Mouse (Mus musculus) heart, postnatal 10 days (tissue): Measurements from ENCODE around the gene Brd2. TPM values are rescaled to one million over a fixed set of nuclear protein-coding genes. Genes with fewer than 3 reads are reported as not detected.

Experiments used
- DNase-seq, 2 experiments: peaks; one replicate each; pipeline ENCODE4 v3.0.0; 2021
- intact Hi-C: fragments of 180-260 bp; cut with DNase I; formaldehyde crosslinking; loops from one replicate; pipeline ENCODE4 v1.15.1; 2025
- total RNA-seq, 2 experiments: library from RNA; stranded (reverse); gene quantifications; 2 replicates each; pipeline ENCODE4 v1.2.3; 2021

The Brd2 gene
- total RNA-seq, 2 experiments from 2014 or later: 113 to 119 TPM

DNA sequence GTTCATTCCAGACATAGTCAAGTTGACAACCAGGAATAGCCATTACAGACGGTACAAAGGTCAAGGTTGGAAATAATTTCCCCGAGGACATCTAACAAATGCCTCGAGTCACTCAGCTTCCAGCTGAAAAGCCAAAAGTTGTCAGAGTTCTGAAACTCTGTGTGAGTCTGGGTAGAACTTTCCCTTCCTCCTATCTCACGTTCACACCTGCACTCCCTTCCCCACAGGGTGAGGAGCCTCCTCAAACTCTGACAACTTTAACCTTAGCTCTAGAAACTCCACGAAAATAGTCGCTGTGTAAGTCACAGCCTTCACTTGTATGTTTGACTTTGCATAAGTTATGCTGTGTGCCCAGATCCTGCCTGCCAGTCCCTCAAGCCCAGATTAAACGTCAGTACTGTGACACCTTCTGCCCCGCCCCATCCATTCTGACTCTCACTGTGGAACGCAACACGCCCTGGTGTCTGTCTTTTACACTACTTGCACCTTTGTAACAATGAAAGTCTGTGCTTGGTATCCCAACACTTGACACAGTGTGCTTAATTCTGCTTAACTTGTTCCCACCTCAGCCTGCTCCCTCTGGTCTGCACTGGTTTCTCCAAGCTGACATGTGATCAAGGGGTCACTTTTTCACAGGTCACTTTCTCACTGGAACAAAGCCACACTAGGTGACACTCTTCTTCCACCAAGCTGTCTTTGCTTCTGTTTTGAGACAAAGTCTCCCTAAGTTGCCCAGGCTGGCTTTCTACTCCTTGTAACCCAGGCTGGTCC lies 23.5 kb downstream of the Brd2 start:
- intact Hi-C loops: no loop called here
- peak in 1 of 2 experiments; percentile 37 for DNase-seq

DNA sequence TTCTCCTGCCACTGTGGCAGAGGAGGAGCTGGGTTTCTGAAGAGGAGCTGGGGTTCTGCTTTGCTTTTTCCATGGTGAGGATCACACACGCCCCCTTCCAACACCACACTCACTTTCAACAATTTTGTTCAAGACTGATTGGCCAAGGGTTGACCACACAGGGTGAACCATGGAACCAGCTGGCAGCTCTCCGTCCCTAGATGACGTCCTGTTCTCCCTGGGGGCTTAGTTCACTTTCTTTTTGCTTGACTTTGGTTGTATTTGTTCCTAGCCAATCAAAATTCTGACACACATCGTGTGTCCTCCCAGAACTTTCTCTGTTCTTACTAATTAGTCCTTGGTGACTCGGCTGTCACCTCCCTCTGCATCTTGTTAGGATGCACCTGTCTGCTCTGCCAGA lies 25.2 kb downstream of the Brd2 start:
- DNase-seq: no peak
- intact Hi-C loops: no loop called here

DNA sequence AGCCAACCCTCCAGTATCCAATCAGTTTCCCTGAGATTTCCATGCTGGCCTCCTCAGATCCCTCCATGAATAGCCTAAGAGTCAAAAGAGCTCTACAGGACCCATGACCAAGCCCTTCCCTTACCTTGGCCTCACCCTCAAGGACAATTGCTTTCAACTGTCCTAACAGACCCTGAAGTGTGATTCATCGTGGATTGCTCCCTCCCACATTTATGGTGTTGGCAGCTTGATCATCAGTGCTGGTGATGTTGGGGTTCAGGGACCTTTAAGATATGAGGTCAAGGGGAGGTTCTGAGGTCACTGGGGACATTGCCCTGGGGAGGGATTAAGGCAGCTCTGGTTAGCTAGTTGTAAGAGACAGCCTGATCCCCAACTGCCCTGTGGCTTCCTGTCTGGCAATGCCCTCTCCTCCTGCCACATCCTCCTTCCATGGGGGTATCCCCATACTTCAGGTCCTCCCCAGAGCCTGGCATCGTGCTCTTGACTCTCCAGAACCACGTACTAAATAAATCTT lies 25.9 kb downstream of the Brd2 start:
- intact Hi-C loops: no loop called here
- DNase-seq: no peak

DNA sequence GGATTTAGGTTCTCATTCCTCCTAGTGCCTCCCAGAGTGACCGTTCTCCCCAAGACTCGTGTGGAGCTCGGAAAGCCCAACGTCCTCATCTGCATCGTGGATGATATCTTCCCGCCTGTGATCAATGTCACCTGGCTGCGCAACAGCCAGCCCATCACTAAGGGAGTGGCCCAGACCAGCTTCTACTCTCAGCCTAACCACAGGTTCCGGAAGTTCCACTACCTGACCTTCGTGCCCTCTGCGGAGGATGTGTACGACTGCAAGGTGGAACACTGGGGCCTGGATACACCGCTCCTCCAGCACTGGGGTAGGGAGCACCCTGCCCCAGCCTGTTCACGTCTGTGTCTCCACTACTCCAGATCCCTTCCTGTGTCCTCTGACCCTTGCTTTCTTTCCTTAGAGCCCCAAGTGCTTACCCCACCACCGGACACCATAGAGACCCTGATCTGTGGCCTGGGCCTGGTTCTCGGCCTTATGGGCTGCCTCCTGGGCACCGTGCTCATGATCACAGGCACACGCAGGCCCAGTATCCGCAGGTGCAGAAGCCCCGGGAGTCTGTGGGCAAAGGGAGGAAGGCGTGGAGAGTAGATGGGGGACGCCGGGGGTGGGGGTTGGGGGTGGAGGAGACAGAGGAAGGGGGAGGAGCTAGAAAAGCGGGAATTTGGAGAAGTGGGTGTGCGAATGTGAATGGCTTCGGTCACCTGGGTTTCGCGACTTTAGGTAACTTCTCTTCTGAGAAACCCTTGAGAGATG lies 28.0 kb downstream of the Brd2 start:
- DNase-seq: no peak
- intact Hi-C loops: no loop called here

DNA sequence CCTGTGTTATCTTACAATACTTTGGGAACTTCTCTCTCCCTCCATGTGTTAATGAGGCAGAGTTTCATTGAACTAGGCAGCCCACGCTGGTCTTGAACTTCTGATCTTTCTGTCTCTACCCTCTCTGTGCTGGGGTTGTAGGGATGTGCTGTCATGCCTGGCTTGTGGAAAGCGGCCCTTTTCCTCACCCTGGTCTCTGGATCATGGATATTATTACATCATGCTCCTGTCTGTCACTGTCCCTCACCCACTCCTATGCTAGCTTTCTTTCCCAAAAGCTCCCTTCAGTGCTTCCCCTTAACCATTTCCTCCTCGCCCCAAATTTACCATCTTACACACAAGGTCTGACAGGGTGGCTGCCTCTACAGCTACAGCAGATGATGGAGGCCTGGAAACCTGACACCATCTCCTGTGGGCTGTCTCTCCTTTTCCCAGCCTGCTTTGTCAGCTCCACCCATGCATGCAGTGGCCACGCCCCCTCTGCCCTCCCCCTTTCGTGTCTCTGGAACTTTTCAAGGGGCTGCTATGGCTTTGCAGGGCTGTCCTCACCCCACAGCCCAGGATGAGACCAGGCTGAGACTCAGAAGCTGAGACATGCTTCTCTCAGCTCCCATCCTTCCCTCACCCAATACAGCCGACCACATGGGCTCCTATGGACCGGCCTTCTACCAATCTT lies 29.1 kb downstream of the Brd2 start:
- no peak for DNase-seq
- intact Hi-C loops: no loop called here

DNA sequence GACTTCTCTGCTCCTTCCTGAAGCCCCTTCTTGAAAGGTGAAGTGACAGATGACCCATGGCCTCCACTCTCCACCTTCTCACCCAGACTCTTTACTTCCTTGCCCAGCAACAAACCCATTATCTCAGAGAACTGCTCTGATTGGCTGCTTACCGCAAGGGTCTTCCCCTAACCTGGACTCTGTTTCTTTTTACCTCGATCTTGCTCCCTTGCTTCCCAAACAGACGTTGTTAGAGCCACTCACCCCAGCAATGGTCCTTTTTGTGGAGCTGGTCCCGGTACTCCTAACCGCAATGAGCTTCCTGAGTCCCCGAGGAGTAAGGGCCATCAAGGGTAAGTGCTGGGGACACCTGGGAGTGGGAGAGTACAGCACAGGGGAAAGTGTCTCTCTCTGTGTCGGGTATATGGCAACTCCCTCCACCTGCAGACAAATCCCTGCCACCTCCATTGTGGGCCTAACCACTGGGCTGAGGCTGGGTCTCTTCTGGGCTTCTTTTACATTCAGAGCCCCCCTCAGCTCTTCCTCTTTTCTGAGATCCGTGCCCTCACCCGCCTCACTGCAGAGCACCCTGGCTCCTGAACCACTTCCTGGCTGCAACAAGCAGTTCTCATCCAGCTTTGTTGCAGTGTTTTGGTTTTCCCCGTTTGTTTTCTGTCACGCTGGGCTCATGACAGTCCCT lies 30.1 kb downstream of the Brd2 start, which contains the start of gene H2-Oa:
Gene H2-Oa (plus strand): TSS at position 144 of the 679 bp plus-strand sequence.
- intact Hi-C loops: no loop called here
- no peak for DNase-seq

DNA sequence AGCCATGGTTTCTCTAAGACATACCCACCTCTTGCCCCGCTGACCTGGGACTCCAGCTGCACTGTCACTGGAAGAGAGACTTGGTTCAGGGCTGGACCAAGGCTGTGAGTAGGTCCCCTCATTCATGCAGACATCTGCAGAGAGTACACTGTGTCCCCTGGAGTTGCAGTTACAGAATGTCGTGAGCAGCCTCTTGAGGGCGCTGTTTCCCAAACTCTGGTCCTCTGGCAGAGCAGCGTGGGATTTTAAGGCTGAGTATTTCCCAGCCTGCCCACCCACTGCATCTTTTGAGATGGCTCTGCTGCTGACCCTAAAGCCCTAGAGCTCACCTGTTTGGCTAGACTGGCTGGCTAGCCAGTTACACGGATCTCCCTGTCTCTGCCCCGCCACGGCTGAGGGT lies 31.5 kb downstream of the Brd2 start:
- no peak for DNase-seq

DNA sequence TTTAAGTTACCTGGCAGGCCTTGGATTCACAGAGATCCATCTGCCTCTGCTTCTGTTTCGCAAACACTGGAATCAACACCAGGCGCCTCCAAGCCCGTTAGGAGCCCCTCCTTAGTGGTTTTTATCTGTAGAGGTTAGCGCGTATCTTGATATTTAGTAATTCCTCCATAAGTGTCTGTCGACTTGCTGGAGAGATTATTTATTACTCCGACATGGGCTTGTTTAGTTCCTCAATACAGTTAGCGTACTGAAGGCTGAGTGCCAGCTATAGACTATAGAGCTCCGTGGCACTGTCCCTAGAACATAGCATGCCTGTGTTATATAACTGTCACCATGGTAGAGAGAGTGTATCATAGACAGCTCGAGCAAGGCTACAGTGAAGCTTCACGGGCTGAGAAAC lies 34.3 kb downstream of the Brd2 start:
- no peak for DNase-seq
- intact Hi-C loops: no loop called here

More for the DNA sequence above, 31.5 kb downstream of the Brd2 start:
- intact Hi-C loops: no loop called here

DNA sequence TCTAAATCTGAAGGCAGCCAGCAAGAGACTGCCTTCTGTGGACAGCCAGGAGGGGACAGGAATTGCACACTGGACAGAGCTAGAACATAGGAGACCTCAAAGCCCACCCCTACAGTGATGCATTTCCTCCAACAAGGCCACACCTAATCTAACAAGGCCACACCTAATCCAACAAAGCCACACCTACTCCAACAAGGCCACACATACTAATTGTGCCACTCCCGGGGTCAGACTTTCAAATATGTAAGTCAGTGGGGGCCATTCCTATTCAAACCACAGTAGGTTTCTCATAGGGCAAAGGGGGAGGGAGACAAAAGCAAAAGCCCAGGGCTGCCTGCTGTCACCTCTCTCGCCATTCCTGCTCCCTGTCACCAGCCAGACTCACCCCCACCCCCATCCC lies 35.0 kb downstream of the Brd2 start:
- intact Hi-C loops: no loop called here
- no peak for DNase-seq

DNA sequence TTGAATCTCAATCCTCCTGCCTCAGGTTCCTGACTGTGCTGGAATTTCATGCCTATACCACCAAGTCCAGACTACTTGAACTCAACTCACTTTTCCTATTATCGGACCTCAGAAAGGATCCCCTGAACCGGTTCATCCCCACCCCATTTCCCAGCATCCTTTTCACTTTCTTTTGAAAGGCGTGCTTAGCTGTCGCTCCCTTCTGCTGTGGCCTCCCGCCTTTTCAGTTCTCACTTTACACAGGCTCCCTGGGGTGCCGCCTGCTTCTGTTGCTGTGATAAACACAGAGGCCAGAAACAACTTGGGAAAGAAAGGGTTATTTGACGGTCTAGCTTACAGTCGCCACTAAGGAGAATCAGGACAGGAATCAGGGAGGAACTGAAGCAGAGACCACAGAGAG lies 39.3 kb downstream of the Brd2 start:
- intact Hi-C loops: no loop called here
- DNase-seq: no peak

DNA sequence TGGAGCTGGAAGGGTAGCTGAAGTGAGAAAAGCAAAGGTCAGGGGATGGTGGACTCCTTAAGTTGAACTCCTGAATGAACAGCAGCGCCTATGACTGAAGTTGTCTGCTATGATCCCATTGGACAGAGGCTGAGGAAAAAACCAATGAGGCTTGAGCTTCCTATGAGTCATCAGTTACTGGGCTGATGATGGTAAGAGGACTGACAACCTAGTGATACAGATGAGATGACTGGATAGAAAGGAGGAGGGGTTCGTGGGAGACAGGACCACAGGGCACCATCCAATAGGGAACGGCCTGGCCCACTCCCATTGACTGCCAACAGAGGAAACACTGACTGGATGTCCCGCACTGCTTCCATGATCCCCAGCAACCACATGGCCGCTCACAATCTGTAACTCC lies 42.8 kb downstream of the Brd2 start:
- peak; percentile 51 to 58 for DNase-seq

DNA sequence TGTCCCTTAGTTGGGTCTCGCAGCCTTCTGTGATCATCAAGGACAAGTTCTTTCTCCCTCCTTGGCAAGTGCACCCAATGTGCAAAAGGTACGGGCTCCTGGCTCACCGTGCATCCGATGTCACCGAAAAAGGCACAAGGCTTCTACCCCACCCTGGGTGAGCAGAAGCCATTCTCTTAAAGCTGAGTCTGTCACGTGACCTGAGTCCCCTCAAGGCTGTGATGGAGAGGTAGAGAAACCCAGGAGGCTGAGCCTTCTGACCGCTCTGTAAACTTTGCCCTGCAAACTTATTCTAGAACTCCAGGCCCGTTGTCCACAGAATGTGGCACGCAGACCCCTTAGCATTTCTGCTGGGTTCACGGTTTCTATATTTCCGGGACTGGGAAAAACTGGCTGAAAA lies 43.4 kb downstream of the Brd2 start:
- intact Hi-C loops: loop anchor here (5.0 kb wide), 1 partner anchor 158 kb away; the partner anchor contains the start of gene H2-Ob
- no peak for DNase-seq

More for the DNA sequence above, 42.8 kb downstream of the Brd2 start:
- intact Hi-C loops: loop anchor here (5.0 kb wide), 1 partner anchor 158 kb away; the partner anchor contains the start of gene H2-Ob

DNA sequence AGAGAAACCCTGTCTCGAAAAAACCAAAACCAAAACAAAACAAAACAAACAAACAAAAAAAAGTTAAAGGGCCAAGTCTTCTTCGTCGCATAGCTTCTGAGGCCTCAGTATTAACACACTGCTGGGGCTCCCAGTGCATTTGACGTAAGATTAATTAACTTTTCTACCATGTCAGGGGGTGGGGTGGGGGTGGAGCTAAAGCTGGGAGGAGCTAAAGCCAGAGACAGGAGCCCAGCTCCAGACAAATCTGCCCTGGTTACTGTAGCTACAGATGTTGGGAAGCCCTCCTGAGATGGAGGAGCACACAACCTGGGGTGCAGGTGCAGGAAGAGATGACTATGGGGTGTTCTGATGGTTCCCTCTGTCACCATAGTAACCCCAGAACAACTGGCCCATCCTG lies 44.3 kb downstream of the Brd2 start:
- intact Hi-C loops: loop anchor here (5.0 kb wide), 1 partner anchor 159 kb away; the partner anchor contains the start of gene H2-Ob
- no peak for DNase-seq

DNA sequence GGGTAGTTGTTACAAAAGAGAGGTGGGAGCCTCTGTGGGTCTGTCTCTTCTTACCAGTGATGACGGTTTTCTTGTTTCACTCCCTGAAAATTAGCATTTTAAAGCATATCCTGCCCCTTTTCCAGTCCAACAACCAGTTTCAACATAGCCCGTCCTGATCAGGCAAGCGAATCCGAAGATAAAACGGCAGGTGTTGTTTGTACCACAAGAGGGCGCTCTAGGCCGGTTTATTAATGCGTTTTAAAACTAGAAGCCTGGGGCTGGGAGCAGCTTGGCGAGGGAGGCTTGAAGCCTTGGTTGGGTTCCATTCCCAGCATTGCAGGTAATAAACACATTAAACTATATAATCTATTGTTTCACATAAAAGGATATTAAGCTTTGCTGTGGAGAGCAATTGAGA lies 44.9 kb downstream of the Brd2 start:
- intact Hi-C loops: loop anchor here (1.0 to 5.0 kb wide), 3 partner anchors 87 to 160 kb away; partner anchors contain the start of gene H2-Ob
- DNase-seq: peak; percentile 77 to 86

DNA sequence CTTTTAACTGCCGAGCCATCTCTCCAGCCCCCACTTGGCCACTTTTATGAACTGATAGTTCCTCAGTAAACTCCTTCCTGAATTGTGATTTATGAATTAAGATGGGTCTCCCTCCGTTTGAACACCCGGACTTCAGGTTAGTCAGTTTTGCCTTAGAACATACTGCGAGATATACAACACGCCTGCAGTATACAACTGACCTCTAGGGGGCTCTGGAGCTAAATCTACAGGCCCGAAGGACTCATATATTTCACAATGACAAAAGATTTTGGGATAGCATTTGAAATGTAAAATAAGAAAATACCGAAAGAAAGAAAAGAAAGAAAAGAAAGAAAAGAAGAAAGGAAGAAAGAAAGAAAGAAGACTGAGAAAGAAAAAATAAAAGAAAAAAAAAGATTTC lies 47.2 kb downstream of the Brd2 start:
- intact Hi-C loops: loop anchor here (5.0 kb wide), 1 partner anchor 162 kb away; the partner anchor contains the start of gene H2-Ob
- peak; percentile 64 to 84 for DNase-seq

DNA sequence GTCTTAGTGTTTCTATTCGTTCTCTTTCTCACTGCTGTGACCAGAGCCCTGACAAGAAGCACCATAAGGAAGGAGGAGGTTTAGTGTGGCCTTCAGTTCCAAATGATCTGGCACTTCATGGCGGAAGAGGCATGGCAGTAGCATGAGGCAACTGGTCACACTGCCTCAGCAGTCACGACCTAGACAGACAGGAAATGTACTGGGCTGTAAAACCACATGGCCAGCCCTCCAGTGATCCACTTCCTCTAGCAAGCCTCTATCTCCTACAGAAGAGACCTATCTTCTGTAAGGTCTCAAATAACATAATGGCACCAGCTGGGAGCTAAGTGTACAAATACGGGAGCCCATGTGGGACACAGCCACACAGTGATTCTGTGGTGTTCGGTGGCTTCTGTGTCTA lies 50.3 kb downstream of the Brd2 start:
- intact Hi-C loops: no loop called here
- DNase-seq: no peak

DNA sequence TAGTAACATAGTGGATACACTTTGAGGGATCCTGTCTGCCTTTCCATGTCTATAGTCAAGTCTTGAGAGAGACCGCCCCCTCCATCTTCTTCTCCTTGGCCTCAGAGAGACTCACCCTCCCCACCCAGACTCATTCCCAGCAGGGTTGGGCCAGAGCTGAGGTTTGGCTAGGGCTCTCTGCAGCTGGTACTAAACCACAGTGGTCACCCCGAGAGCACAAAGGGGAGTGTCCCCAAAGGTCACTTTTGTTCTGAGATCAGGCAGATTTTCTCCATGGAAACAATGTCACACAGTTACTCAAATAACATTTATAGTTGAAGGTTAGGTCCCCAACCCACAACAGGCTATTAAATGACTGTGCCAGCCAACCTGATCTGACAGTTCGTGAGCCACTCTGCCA lies 53.6 kb downstream of the Brd2 start:
- intact Hi-C loops: no loop called here
- no peak for DNase-seq
